Mouse (Mus musculus) ES-Bruce4 (cell line): ENCODE data around the gene Apbb2. TPM values are rescaled to one million over a fixed set of nuclear protein-coding genes. Genes with fewer than 3 reads are reported as not detected.

Experiments
- H3K27ac ChIP-seq: 2 replicates; pipeline ENCODE4 v1.5.1; 2012; ENCODE audit warnings: low read length, inconsistent platforms; ENCODE audit not compliant: insufficient read depth
- H3K27me3 ChIP-seq: 2 replicates; pipeline ENCODE4 v1.6.1; 2012; ENCODE audit warnings: mild to moderate bottlenecking, low read length, inconsistent platforms; ENCODE audit not compliant: control insufficient read depth, poor library complexity, insufficient read depth, severe bottlenecking
- H3K36me3 ChIP-seq: 2 replicates; pipeline ENCODE4 v1.6.1; 2012; ENCODE audit warnings: inconsistent platforms, mild to moderate bottlenecking, low read length, moderate library complexity; ENCODE audit not compliant: control insufficient read depth, poor library complexity, insufficient read depth, severe bottlenecking
- H3K4me1 ChIP-seq: one replicate; pipeline ENCODE4 v1.8.1; 2011; ENCODE audit warnings: low read length; ENCODE audit not compliant: control insufficient read depth, insufficient read depth
- H3K4me3 ChIP-seq: 2 replicates; pipeline ENCODE4 v1.5.1; 2011; ENCODE audit warnings: low read depth, mild to moderate bottlenecking, low read length
- H3K9ac ChIP-seq: 2 replicates; pipeline ENCODE4 v1.6.1; 2012; ENCODE audit warnings: low read depth, mild to moderate bottlenecking, inconsistent platforms; ENCODE audit not compliant: poor library complexity, severe bottlenecking
- H3K9me3 ChIP-seq: replicated peaks from 2 replicates; pipeline ENCODE4 v1.6.1; 2012; ENCODE audit warnings: mild to moderate bottlenecking, low read length, inconsistent platforms; ENCODE audit not compliant: control insufficient read depth, poor library complexity, insufficient read depth, severe bottlenecking
- CTCF ChIP-seq: IDR thresholded peaks from one replicate; pipeline ENCODE4 v1.8.1; 2011; ENCODE audit warnings: low read depth, low read length
- EP300 ChIP-seq: IDR thresholded peaks from 2 replicates; pipeline ENCODE4 v1.6.1; 2011; ENCODE audit warnings: low read depth, low read length; ENCODE audit not compliant: insufficient read depth
- POLR2A ChIP-seq: IDR thresholded peaks from one replicate; pipeline ENCODE4 v1.8.1; 2011; ENCODE audit warnings: low read length; ENCODE audit not compliant: insufficient read depth
- polyA plus RNA-seq: library from polyadenylated mRNA; stranded (reverse); fragments of >200 nt; gene quantifications from 2 replicates; pipeline ENCODE4 v1.2.4, GENCODE M21; 2011; ENCODE audit warnings: low read depth; ENCODE audit not compliant: missing spikeins, insufficient read depth, insufficient read length

Gene Apbb2
- polyA plus RNA-seq, 1 experiment: 39.0 TPM

GRCm38 (mm10) chr5:66535566-66536236 lies 82.9 kb downstream of the Apbb2 start:
- H3K27me3 ChIP-seq: no peaks in the 10 kb centered on the region
- peaks cover under 1% of the 10 kb centered on the region for H3K4me1 ChIP-seq
- H3K27ac ChIP-seq: no peak overlapping the region
- TF ChIP-seq CTCF (no peak), EP300 (no peak), POLR2A (no peak)
- H3K9me3 ChIP-seq: no peaks in the 10 kb centered on the region
- H3K4me3 ChIP-seq: no peak overlapping the region
- no peak overlapping the region for H3K9ac ChIP-seq
- no peaks in the 10 kb centered on the region for H3K36me3 ChIP-seq

GRCm38 (mm10) chr5:66533711-66534425 lies 84.7 kb downstream of the Apbb2 start:
- Histone ChIP-seq H3K27ac (no peak overlapping the region), H3K4me3 (no peak overlapping the region), H3K27me3 (no peaks in the 10 kb centered on the region), H3K9ac (no peak overlapping the region), H3K4me1 (peaks cover 7% of the 10 kb centered on the region), H3K9me3 (no peaks in the 10 kb centered on the region), H3K36me3 (no peaks in the 10 kb centered on the region)
- no peak for TF ChIP-seq EP300
- no peak for TF ChIP-seq CTCF
- TF ChIP-seq POLR2A: no peak

- Histone ChIP-seq H3K4me3 (no peak overlapping the region), H3K36me3 (no peaks in the 10 kb centered on the region), H3K9me3 (no peaks in the 10 kb centered on the region), H3K4me1 (peaks cover 7% of the 10 kb centered on the region), H3K27me3 (no peaks in the 10 kb centered on the region), H3K27ac (no peak overlapping the region), H3K9ac (no peak overlapping the region)
- no peak for TF ChIP-seq CTCF
- no peak for TF ChIP-seq POLR2A
- TF ChIP-seq EP300: no peak
Measured at GRCm38 (mm10) chr5:66532827-66533226, 85.8 kb downstream of the Apbb2 start.

- Histone ChIP-seq H3K4me3 (no peak overlapping the region), H3K4me1 (peaks cover 7% of the 10 kb centered on the region), H3K27ac (0 out of 2 replicates have a peak overlapping the region, but pooled peaks have one; percentile 10), H3K27me3 (no peaks in the 10 kb centered on the region), H3K36me3 (no peaks in the 10 kb centered on the region), H3K9ac (no peak overlapping the region), H3K9me3 (no peaks in the 10 kb centered on the region)
- TF ChIP-seq EP300: 0 out of 2 replicates have a peak, but pooled peaks have one; percentile 13
- no peak for TF ChIP-seq CTCF
Measured at GRCm38 (mm10) chr5:66530361-66530760, 88.2 kb downstream of the Apbb2 start.

- TF ChIP-seq EP300 (no peak), CTCF (no peak)
- Histone ChIP-seq H3K9ac (no peak overlapping the region), H3K36me3 (no peaks in the 10 kb centered on the region; the same call in 1 of the 2 replicates), H3K27ac (no peak overlapping the region), H3K4me3 (no peak overlapping the region), H3K4me1 (peaks cover 7% of the 10 kb centered on the region), H3K27me3 (no peaks in the 10 kb centered on the region), H3K9me3 (no peaks in the 10 kb centered on the region)
Measured at GRCm38 (mm10) chr5:66529631-66530030, 89.0 kb downstream of the Apbb2 start.

GRCm38 (mm10) chr5:66528567-66528966 lies 90.0 kb downstream of the Apbb2 start:
- H3K27ac ChIP-seq: no peak overlapping the region
- H3K9ac ChIP-seq: no peak overlapping the region
- TF ChIP-seq CTCF: no peak
- TF ChIP-seq EP300: no peak
- TF ChIP-seq POLR2A: no peak
- no peaks in the 10 kb centered on the region for H3K9me3 ChIP-seq
- no peak overlapping the region for H3K4me3 ChIP-seq
- no peaks in the 10 kb centered on the region for H3K27me3 ChIP-seq
- H3K36me3 ChIP-seq: no peaks in the 10 kb centered on the region; the same call in 1 of the 2 replicates
- H3K4me1 ChIP-seq: peaks cover 7% of the 10 kb centered on the region
